ENCODE assay signal across 24 mouse cellular contexts in the genomic region with DNA sequence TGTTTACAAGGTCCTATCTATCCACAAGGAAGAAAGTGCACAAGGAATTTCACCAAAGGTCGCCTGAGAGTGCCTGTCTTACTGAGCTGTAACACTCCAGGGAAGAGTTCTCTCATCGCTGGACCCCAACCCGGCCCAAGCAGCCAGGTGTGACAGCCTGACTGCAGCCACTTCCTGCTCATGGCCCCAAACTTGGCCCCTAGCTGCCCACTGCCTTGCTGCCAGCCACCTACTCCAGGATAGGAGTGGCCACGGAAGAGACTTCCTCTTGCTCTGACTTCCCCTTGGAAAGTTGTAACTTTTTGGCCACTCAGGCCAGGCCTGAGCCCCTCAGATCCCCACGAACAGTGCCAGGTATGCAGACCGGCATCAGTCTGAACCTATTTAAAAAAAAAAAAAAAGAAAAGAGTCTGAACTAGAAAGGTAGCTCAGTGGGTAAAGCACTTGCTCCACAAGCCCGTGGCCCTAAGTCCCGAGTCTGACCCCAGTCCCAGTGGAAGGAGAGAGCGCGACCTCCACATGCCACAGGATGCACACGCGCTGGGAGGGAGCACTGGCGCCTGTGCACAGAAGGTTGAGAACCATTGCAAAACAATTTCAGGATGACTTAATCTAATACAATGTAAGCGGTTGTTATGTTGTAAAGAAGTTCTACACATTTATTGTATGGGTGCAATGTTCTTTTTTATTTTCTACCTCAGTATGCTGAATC.
"Had no signal": no experiment of that assay in that cellular context is flagged by ENCODE, and none has a peak within 500 bp of the region (broad histone marks: within the 10 kb centered on the region; RNA-seq: fewer than 3 reads in every experiment).

No protein-coding gene starts in this region.

- H3K36me3 ChIP-seq: limb, embryonic 15.5 days had no signal

- H3K9me3 ChIP-seq: limb, embryonic 12.5 days; limb, embryonic 15.5 days; midbrain, embryonic 13.5 days; neural tube, embryonic 12.5 days; neural tube, embryonic 15.5 days had no signal

- H3K4me2 ChIP-seq: limb, embryonic 12.5 days; limb, embryonic 15.5 days; liver, embryonic 11.5 days; lung, embryonic 14.5 days; midbrain, embryonic 13.5 days; neural tube, embryonic 12.5 days; neural tube, embryonic 15.5 days had no signal

- H3K4me1 ChIP-seq: midbrain, embryonic 13.5 days; neural tube, embryonic 12.5 days; neural tube, embryonic 15.5 days had no signal

- DNase-seq: kidney, adult 11 months; kidney, adult 8-10 months; kidney, postnatal 25 days; layer of hippocampus, postnatal 36 days; left cerebral cortex, postnatal 4 days; liver, postnatal 0 days; lung, embryonic 14.5 days; lung, postnatal 36 days; right cerebral cortex, adult 18-20 months; right cerebral cortex, postnatal 14 days; right cerebral cortex, postnatal 4 days; thymus, adult 2 months; thymus, postnatal 14 days; thymus, postnatal 4 days had no signal

- H3K4me3 ChIP-seq: limb, embryonic 12.5 days; limb, embryonic 15.5 days; midbrain, embryonic 13.5 days; neural tube, embryonic 12.5 days; neural tube, embryonic 15.5 days had no signal

- H3K9ac ChIP-seq: limb, embryonic 12.5 days; limb, embryonic 15.5 days; liver, embryonic 14.5 days; liver, postnatal 0 days; lung, embryonic 14.5 days; midbrain, embryonic 13.5 days; neural tube, embryonic 12.5 days; neural tube, embryonic 15.5 days had no signal

- H3K27ac ChIP-seq: kidney, postnatal 0 days; limb, embryonic 12.5 days; limb, embryonic 15.5 days; liver, embryonic 14.5 days; midbrain, embryonic 13.5 days; neural tube, embryonic 12.5 days; neural tube, embryonic 15.5 days; stomach, postnatal 0 days had no signal

- ATAC-seq: liver, postnatal 0 days; lung, postnatal 0 days; midbrain, embryonic 13.5 days had no signal

- H3K27me3 ChIP-seq: limb, embryonic 12.5 days; limb, embryonic 15.5 days; midbrain, embryonic 13.5 days; neural tube, embryonic 12.5 days; neural tube, embryonic 15.5 days had no signal
